Mouse (Mus musculus) lung, postnatal 36 days (tissue): Measurements from ENCODE around the gene Il1rl2.
A peak's percentile ranks its signal among the peaks of the same experiment; 100 is the strongest.
"Not testable (repeated sequence)": the region's sequence is repeated elsewhere in the genome, so short reads cannot be mapped to it uniquely, and the experiment has no call there.

ENCODE experiments used
- DNase-seq: peaks from one replicate; pipeline ENCODE4 v3.0.0; 2022; ENCODE audit warnings: mixed read lengths

The Il1rl2 gene

GRCm38 (mm10) chr1:40324457-40324856 lies at the start of gene Il1rl2:
TSS of gene Il1rl2 (plus strand) at chr1:40324610.
- DNase-seq, result peak; percentile 71

- no peak for DNase-seq
Observed at GRCm38 (mm10) chr1:40275285-40276013, 49.0 kb upstream of the Il1rl2 start.

- DNase-seq, result no peak
Observed at GRCm38 (mm10) chr1:40277944-40278343, 46.5 kb upstream of the Il1rl2 start.

- no peak for DNase-seq
Observed at GRCm38 (mm10) chr1:40278720-40279119, 45.7 kb upstream of the Il1rl2 start.

- DNase-seq, result no peak
Observed at GRCm38 (mm10) chr1:40279182-40279743, 45.1 kb upstream of the Il1rl2 start.

- no peak for DNase-seq
Observed at GRCm38 (mm10) chr1:40281950-40282349, 42.5 kb upstream of the Il1rl2 start.

- DNase-seq, result peak; percentile 42
Observed at GRCm38 (mm10) chr1:40282394-40282793, 42.0 kb upstream of the Il1rl2 start.

- DNase-seq, result no peak
Observed at GRCm38 (mm10) chr1:40283995-40284394, 40.4 kb upstream of the Il1rl2 start.

- DNase-seq, result no peak
Observed at GRCm38 (mm10) chr1:40290489-40291255, 33.7 kb upstream of the Il1rl2 start.

- DNase-seq, result no peak
Observed at GRCm38 (mm10) chr1:40292231-40292630, 32.2 kb upstream of the Il1rl2 start.

- peak; percentile 17 for DNase-seq
Observed at GRCm38 (mm10) chr1:40293891-40294290, 30.5 kb upstream of the Il1rl2 start.

GRCm38 (mm10) chr1:40294824-40295223 lies 29.6 kb upstream of the Il1rl2 start:
- peak; percentile 15 for DNase-seq

GRCm38 (mm10) chr1:40298053-40298452 lies 26.4 kb upstream of the Il1rl2 start:
- DNase-seq, result no peak

GRCm38 (mm10) chr1:40303179-40303866 lies 21.1 kb upstream of the Il1rl2 start:
- no peak for DNase-seq

GRCm38 (mm10) chr1:40304321-40304720 lies 20.1 kb upstream of the Il1rl2 start:
- not testable (repeated sequence) for DNase-seq

- DNase-seq, result no peak
Observed at GRCm38 (mm10) chr1:40306111-40306510, 18.3 kb upstream of the Il1rl2 start.

GRCm38 (mm10) chr1:40311123-40311522 lies 13.3 kb upstream of the Il1rl2 start:
- DNase-seq, result no peak

- DNase-seq, result no peak
Observed at GRCm38 (mm10) chr1:40311625-40312024, 12.8 kb upstream of the Il1rl2 start.

GRCm38 (mm10) chr1:40314016-40314415 lies 10.4 kb upstream of the Il1rl2 start:
- DNase-seq, result no peak

GRCm38 (mm10) chr1:40317657-40318056 lies 6.8 kb upstream of the Il1rl2 start:
- no peak for DNase-seq

- DNase-seq, result peak; percentile 31
Observed at GRCm38 (mm10) chr1:40321824-40322223, 2.6 kb upstream of the Il1rl2 start.

- no peak for DNase-seq
Observed at GRCm38 (mm10) chr1:40322543-40322942, 1.9 kb upstream of the Il1rl2 start.
